In genomic region chr9:61528286-61528865, GRCm38 (mm10) we compare ENCODE assay signal across 19 mouse cellular contexts.
DNase-seq lines count a peak whose midpoint lies in the region; ATAC-seq and TF ChIP-seq lines count a peak whose summit lies in the region.
"Had no signal": no experiment of that assay in that cellular context is flagged by ENCODE, and none has a peak within 500 bp of the region (broad histone marks: within the 10 kb centered on the region; RNA-seq: fewer than 3 reads in every experiment).

No protein-coding gene starts in this region.

- H3K4me1 ChIP-seq in forebrain, embryonic 10.5 days = peaks cover 62% of the 10 kb centered on the region
- no peaks in the 10 kb centered on the region for H3K4me1 ChIP-seq in forebrain, postnatal 0 days (ENCODE audit: insufficient read depth)
- H3K4me1 ChIP-seq in hindbrain, embryonic 14.5 days (replicated peaks; ENCODE audit: control insufficient read depth, insufficient read depth, low read length) = peaks cover 38% of the 10 kb centered on the region
- peaks cover 31% of the 10 kb centered on the region for H3K4me1 ChIP-seq in midbrain, embryonic 15.5 days
- H3K4me1 ChIP-seq: heart, embryonic 12.5 days; intestine, embryonic 15.5 days; liver, embryonic 15.5 days; stomach, embryonic 15.5 days had no signal

- no peak overlapping the region for H3K4me2 ChIP-seq in forebrain, postnatal 0 days (ENCODE audit: low read depth)
- no peak overlapping the region for H3K4me2 ChIP-seq in hindbrain, embryonic 14.5 days (replicated peaks)
- no peak overlapping the region for H3K4me2 ChIP-seq in midbrain, embryonic 15.5 days
- H3K4me2 ChIP-seq: embryonic facial prominence, embryonic 13.5 days; heart, embryonic 12.5 days; intestine, embryonic 15.5 days; kidney, embryonic 15.5 days; limb, embryonic 13.5 days; liver, embryonic 15.5 days; stomach, embryonic 15.5 days had no signal

- H3K36me3 ChIP-seq in forebrain, embryonic 10.5 days (replicated peaks) = no peaks in the 10 kb centered on the region
- no peaks in the 10 kb centered on the region for H3K36me3 ChIP-seq in forebrain, postnatal 0 days (ENCODE audit: insufficient read depth)
- no peaks in the 10 kb centered on the region for H3K36me3 ChIP-seq in hindbrain, embryonic 14.5 days (replicated peaks; ENCODE audit: control insufficient read depth, insufficient read depth)
- H3K36me3 ChIP-seq in midbrain, embryonic 15.5 days (replicated peaks) = no peaks in the 10 kb centered on the region
- H3K36me3 ChIP-seq: embryonic facial prominence, embryonic 13.5 days; heart, embryonic 12.5 days; intestine, embryonic 15.5 days; kidney, embryonic 15.5 days; limb, embryonic 13.5 days; liver, embryonic 15.5 days; stomach, embryonic 15.5 days had no signal

- H3K9ac ChIP-seq in forebrain, postnatal 0 days = no peak overlapping the region
- no peak overlapping the region for H3K9ac ChIP-seq in hindbrain, embryonic 14.5 days
- no peak overlapping the region for H3K9ac ChIP-seq in midbrain, embryonic 15.5 days
- H3K9ac ChIP-seq: embryonic facial prominence, embryonic 13.5 days; heart, embryonic 12.5 days; intestine, embryonic 15.5 days; kidney, embryonic 15.5 days; limb, embryonic 13.5 days; liver, embryonic 15.5 days; stomach, embryonic 15.5 days had no signal

- no peak for TF ChIP-seq CTCF in forebrain, postnatal 0 days (IDR thresholded peaks at IDR 0.05; ENCODE audit: low read depth)

- no peak for ATAC-seq in forebrain, postnatal 0 days
- ATAC-seq in hindbrain, embryonic 14.5 days (ENCODE audit: low FRiP score) = no peak
- no peak for ATAC-seq in midbrain, embryonic 15.5 days (replicated peaks)
- ATAC-seq: intestine, embryonic 15.5 days; lung, postnatal 0 days had no signal

- DNase-seq in forebrain, embryonic 10.5 days (ENCODE audit: extremely low spot score, low spot score) = no peak
- no peak for DNase-seq in forebrain, postnatal 0 days
- peak; percentile 55 for DNase-seq in embryo, embryonic 10.5 days (ENCODE audit: low spot score)
- DNase-seq in hindbrain, embryonic 14.5 days (ENCODE audit: low spot score) = no peak
- no peak for DNase-seq in heart, adult 11 months
- no peak for DNase-seq in urinary bladder, postnatal 25 days (ENCODE audit: low spot score)
- no peak for DNase-seq in adrenal gland, postnatal 25 days
- DNase-seq: cerebellum, postnatal 10 days had no signal

- peak overlapping the region; percentile 80 for H3K27ac ChIP-seq in forebrain, embryonic 10.5 days
- no peak overlapping the region for H3K27ac ChIP-seq in forebrain, postnatal 0 days (ENCODE audit: low read depth, low read length)
- 0 out of 2 replicates have a peak overlapping the region, but pooled peaks have one; percentile 11 for H3K27ac ChIP-seq in hindbrain, embryonic 14.5 days
- peak overlapping the region; percentile 18; the same call in 1 of the 2 replicates for H3K27ac ChIP-seq in midbrain, embryonic 15.5 days
- H3K27ac ChIP-seq: embryonic facial prominence, embryonic 13.5 days; intestine, embryonic 15.5 days; kidney, embryonic 15.5 days; layer of hippocampus, adult 2 months; limb, embryonic 13.5 days; liver, embryonic 15.5 days; stomach, embryonic 15.5 days had no signal

- 34% methylated on average over 12 of the region's 12 CpGs for WGBS in forebrain, embryonic 10.5 days
- 26% methylated on average over 12 of the region's 12 CpGs for WGBS in forebrain, postnatal 0 days
- 28% methylated on average over 12 of the region's 12 CpGs for WGBS in hindbrain, embryonic 14.5 days
- WGBS in midbrain, embryonic 15.5 days = 22% methylated on average over 12 of the region's 12 CpGs

- H3K27me3 ChIP-seq in forebrain, embryonic 10.5 days (ENCODE audit: poor library complexity, severe bottlenecking) = peaks cover 9% of the 10 kb centered on the region
- H3K27me3 ChIP-seq in forebrain, postnatal 0 days (ENCODE audit: insufficient read depth, low read length) = no peaks in the 10 kb centered on the region
- H3K27me3 ChIP-seq in hindbrain, embryonic 14.5 days (ENCODE audit: control insufficient read depth, insufficient read depth, low read length) = no peaks in the 10 kb centered on the region
- 0 out of 2 replicates have a peak, but pooled peaks cover 3% of the 10 kb centered on the region for H3K27me3 ChIP-seq in midbrain, embryonic 15.5 days (replicated peaks)
- H3K27me3 ChIP-seq: embryonic facial prominence, embryonic 13.5 days; heart, embryonic 12.5 days; intestine, embryonic 15.5 days; limb, embryonic 13.5 days; liver, embryonic 15.5 days; stomach, embryonic 15.5 days had no signal

- H3K4me3 ChIP-seq in forebrain, embryonic 10.5 days = no peak overlapping the region
- H3K4me3 ChIP-seq in forebrain, postnatal 0 days (ENCODE audit: low read depth, low read length) = no peak overlapping the region
- H3K4me3 ChIP-seq in hindbrain, embryonic 14.5 days (replicated peaks; ENCODE audit: low read length) = no peak overlapping the region
- no peak overlapping the region for H3K4me3 ChIP-seq in midbrain, embryonic 15.5 days
- H3K4me3 ChIP-seq: embryonic facial prominence, embryonic 13.5 days; heart, embryonic 12.5 days; intestine, embryonic 15.5 days; kidney, embryonic 15.5 days; layer of hippocampus, adult 2 months; limb, embryonic 13.5 days; liver, embryonic 15.5 days; myocyte; stomach, embryonic 15.5 days had no signal

- H3K9me3 ChIP-seq in forebrain, embryonic 10.5 days = no peaks in the 10 kb centered on the region
- no peaks in the 10 kb centered on the region for H3K9me3 ChIP-seq in forebrain, postnatal 0 days (ENCODE audit: low read length)
- H3K9me3 ChIP-seq in hindbrain, embryonic 14.5 days (ENCODE audit: control insufficient read depth, low read length) = no peaks in the 10 kb centered on the region
- H3K9me3 ChIP-seq in midbrain, embryonic 15.5 days = no peaks in the 10 kb centered on the region
- H3K9me3 ChIP-seq: embryonic facial prominence, embryonic 13.5 days; heart, embryonic 12.5 days; intestine, embryonic 15.5 days; kidney, embryonic 15.5 days; limb, embryonic 13.5 days; liver, embryonic 15.5 days; stomach, embryonic 15.5 days had no signal
